Mouse (Mus musculus) kidney, adult 2 months (tissue): Measurements from ENCODE around the gene Ghrh.

Experiments used
- CTCF ChIP-seq: fragments of 200-500 bp; conservative IDR thresholded peaks from 2 replicates; pipeline ENCODE4 v1.5.1; 2011; ENCODE audit warnings: low read depth, mild to moderate bottlenecking, control low read depth, low read length, moderate library complexity, mixed read lengths; ENCODE audit not compliant: insufficient read depth, insufficient read length
- POLR2A ChIP-seq: fragments of 200-500 bp; IDR thresholded peaks from one replicate; pipeline ENCODE4 v1.6.1; 2011; ENCODE audit warnings: low read depth, low read length, control low read depth

DNA sequence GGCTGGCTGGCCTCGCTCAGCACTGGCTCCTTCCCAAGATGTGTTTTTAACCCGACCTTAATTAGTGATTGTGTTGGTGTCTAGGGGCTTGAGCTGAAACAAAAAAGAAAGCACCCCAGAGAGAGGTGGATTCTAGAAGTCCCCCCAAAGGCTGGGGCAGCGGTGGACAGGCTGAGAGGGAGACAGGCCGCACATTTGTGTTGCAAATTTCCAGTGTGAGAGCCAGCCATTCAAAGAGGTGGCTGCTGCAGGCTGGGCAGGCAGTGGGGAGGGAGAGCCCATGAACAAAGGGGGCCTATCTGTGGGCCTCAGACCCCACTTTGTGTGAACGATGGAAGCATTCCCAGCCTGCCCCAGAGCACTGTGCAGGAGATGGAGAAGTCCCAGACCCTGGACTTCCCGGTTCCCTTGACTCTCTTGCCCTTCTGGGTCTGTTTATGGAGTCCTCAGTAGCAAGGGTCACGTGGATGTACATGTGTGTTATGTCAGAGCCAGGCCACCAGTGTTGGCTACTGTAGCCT lies 7.0 kb downstream of the Ghrh start:
- TF ChIP-seq CTCF (no peak), POLR2A (no peak)
